Mouse (Mus musculus) hindbrain, embryonic 13.5 days (tissue): Measurements from ENCODE around the gene Rars2. TPM values are rescaled to one million over a fixed set of nuclear protein-coding genes. Genes with fewer than 3 reads are reported as not detected.

Experiments
- ATAC-seq: fragments of 200-750 bp; cut with Nextera tagmentation; 2 replicates; pipeline ENCODE4 v1.8.0; 2017; ENCODE audit warnings: moderate TSS enrichment; ENCODE audit not compliant: low FRiP score
- H3K27ac ChIP-seq: fragments of 300-500 bp; sonication (generic); 2 replicates; pipeline ENCODE4 v1.5.1; 2015; ENCODE audit warnings: inconsistent platforms, mild to moderate bottlenecking, moderate library complexity
- H3K27me3 ChIP-seq: fragments of 300-500 bp; sonication (generic); 2 replicates; pipeline ENCODE4 v1.6.1; 2015; ENCODE audit warnings: mild to moderate bottlenecking, inconsistent platforms
- H3K36me3 ChIP-seq: fragments of 300-500 bp; sonication (generic); 2 replicates; pipeline ENCODE4 v1.6.1; 2015; ENCODE audit warnings: mild to moderate bottlenecking, inconsistent platforms
- H3K4me1 ChIP-seq: fragments of 300-500 bp; sonication (generic); replicated peaks from 2 replicates; pipeline ENCODE4 v1.6.1; 2015; ENCODE audit warnings: inconsistent platforms
- H3K4me2 ChIP-seq: fragments of 300-500 bp; sonication (generic); 2 replicates; pipeline ENCODE4 v1.6.1; 2015; ENCODE audit warnings: inconsistent platforms, mild to moderate bottlenecking, moderate library complexity
- H3K4me3 ChIP-seq: fragments of 300-500 bp; sonication (generic); 2 replicates; pipeline ENCODE4 v1.5.1; 2015; ENCODE audit warnings: mild to moderate bottlenecking, inconsistent platforms
- H3K9ac ChIP-seq: fragments of 300-500 bp; sonication (generic); 2 replicates; pipeline ENCODE4 v1.6.1; 2015; ENCODE audit warnings: mild to moderate bottlenecking, inconsistent platforms
- H3K9me3 ChIP-seq: fragments of 300-500 bp; sonication (generic); 2 replicates; pipeline ENCODE4 v1.6.1; 2016; ENCODE audit warnings: inconsistent platforms
- WGBS: fragments of 180-500 bp; shearing (Covaris S2); methylation state at CpG from one replicate; pipeline ENCODE4 v1.1.7; 2015; 5-methylcytosine and 5-hydroxymethylcytosine counted together
- polyA plus RNA-seq: library from polyadenylated mRNA; unstranded; fragments of >200 nt; fragmentation: Nextera tagmentation; extraction: Ambion mirVana; gene quantifications from 2 replicates; pipeline ENCODE4 v1.2.1, GENCODE M21; 2015

Rars2 gene
- polyA plus RNA-seq, 1 experiment from 2014 or later: 60.0 TPM

DNA sequence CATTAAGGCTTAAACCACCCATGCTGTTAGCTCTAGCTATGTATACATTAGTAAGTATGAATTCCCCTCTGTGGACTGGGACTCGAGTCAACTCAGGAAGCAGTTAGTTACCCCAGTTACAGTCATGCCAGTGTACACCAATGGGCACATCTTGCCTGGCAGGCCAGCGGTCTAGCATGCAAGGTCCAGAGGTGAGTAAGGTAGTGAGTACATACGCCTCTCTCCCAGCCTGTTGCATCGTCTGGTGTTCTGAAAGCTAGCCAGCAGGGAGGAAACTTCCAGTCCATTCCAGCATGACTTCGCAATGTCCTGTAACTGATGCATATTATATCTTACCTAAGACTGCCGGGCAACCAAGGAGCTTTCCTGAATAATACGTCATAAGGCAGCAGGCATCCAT is 38.4 kb downstream of the Rars2 start:
- 93% methylated on average over 7 of the region's 7 CpGs for WGBS
- ATAC-seq: no peak
- Histone ChIP-seq H3K9ac (no peak overlapping the region), H3K4me3 (no peak overlapping the region), H3K36me3 (peaks cover 60% of the 10 kb centered on the region), H3K4me2 (no peak overlapping the region), H3K27ac (no peak overlapping the region), H3K27me3 (no peaks in the 10 kb centered on the region), H3K4me1 (no peaks in the 10 kb centered on the region), H3K9me3 (no peaks in the 10 kb centered on the region)

DNA sequence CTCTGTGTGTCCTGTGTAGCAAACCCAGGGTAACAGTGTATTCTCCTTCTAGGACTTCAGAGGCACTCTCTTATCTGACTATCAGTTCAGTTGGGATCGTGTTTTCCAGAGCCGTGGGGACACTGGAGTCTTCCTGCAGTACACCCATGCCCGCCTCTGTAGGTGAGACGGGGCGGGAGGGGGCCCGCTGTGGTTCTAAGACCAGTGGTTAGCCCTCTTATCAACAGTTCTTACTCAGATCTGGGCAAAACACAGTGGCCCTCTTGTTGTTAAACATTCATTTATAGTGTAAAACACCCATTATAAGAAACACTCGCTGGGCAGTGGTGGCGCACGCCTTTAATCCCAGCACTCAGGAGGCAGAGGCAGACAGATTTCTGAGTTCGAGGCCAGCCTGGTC is 41.3 kb downstream of the Rars2 start:
- no peak overlapping the region for H3K4me3 ChIP-seq
- 96% methylated on average over 10 of the region's 10 CpGs for WGBS
- H3K36me3 ChIP-seq: peaks cover 75% of the 10 kb centered on the region
- no peaks in the 10 kb centered on the region for H3K9me3 ChIP-seq
- no peak overlapping the region for H3K4me2 ChIP-seq
- no peaks in the 10 kb centered on the region for H3K4me1 ChIP-seq
- no peak overlapping the region for H3K9ac ChIP-seq
- H3K27me3 ChIP-seq: no peaks in the 10 kb centered on the region
- H3K27ac ChIP-seq: no peak overlapping the region
- no peak for ATAC-seq

- Histone ChIP-seq H3K36me3 (peaks cover 82% of the 10 kb centered on the region), H3K9ac (no peak overlapping the region)
- no peak for ATAC-seq
Observed at GRCm38 (mm10) chr4:34659012-34659411, 44.3 kb downstream of the Rars2 start.

DNA sequence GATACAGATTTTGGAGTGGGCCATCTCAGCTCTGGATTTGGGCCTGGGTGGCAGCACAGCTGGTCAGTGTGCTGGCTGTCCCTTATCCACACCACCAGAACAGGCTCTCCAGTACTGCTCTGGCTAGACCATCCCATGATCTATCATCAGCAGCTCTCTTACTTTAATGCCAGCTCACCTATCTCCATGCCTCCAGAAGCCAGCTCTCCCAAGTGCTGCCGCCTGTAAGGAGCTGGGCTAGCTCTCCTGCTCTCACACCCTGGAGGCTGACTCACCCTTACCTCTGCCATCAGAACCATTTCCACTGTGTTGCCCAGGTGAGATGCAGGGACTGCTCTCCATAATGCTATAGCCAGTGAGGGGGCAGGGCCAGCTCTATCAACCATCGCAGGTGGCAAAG is 46.8 kb downstream of the Rars2 start:
- H3K9me3 ChIP-seq: no peaks in the 10 kb centered on the region
- peaks cover 81% of the 10 kb centered on the region for H3K36me3 ChIP-seq
- H3K27ac ChIP-seq: no peak overlapping the region
- H3K4me3 ChIP-seq: no peak overlapping the region
- ATAC-seq: peak; percentile 5; the same call in 1 of the 2 replicates
- no peaks in the 10 kb centered on the region for H3K4me1 ChIP-seq
- no peak overlapping the region for H3K9ac ChIP-seq
- WGBS: 100% methylated on average over 2 of the region's 2 CpGs
- H3K4me2 ChIP-seq: no peak overlapping the region
- no peaks in the 10 kb centered on the region for H3K27me3 ChIP-seq

More at GRCm38 (mm10) chr4:34659012-34659411, 44.3 kb downstream of the Rars2 start:
- 94% methylated on average over 2 of the region's 2 CpGs for WGBS
- no peak overlapping the region for H3K27ac ChIP-seq
- no peak overlapping the region for H3K4me3 ChIP-seq
- no peaks in the 10 kb centered on the region for H3K9me3 ChIP-seq
- no peak overlapping the region for H3K4me2 ChIP-seq
- no peaks in the 10 kb centered on the region for H3K4me1 ChIP-seq
- H3K27me3 ChIP-seq: no peaks in the 10 kb centered on the region

DNA sequence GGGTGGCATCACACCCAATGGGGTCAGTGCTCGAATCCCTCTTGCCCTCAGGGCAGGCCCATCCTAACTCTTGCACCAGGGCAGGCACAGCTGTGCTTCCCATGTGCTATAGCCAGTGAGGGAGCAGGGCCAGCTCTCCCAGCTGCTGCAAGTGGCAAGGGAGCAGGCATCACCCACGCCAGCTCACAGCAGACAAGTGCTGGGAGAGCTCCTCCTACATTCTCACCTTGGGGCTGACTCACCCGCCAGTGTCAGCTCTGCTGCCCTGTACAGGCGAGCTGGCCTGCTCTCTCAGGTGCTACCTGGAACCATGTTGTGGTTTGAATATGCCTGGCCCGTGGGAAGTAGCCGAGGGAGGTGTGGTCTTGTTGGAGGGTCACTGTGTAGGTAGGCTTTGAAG is 47.2 kb downstream of the Rars2 start:
- no peak overlapping the region for H3K27ac ChIP-seq
- peaks cover 80% of the 10 kb centered on the region for H3K36me3 ChIP-seq
- WGBS: 93% methylated on average over 6 of the region's 6 CpGs
- H3K4me2 ChIP-seq: no peak overlapping the region
- no peak overlapping the region for H3K4me3 ChIP-seq
- peak; percentile 52; the same call in 1 of the 2 replicates for ATAC-seq
- no peaks in the 10 kb centered on the region for H3K27me3 ChIP-seq
- H3K9ac ChIP-seq: no peak overlapping the region
- H3K4me1 ChIP-seq: no peaks in the 10 kb centered on the region
- H3K9me3 ChIP-seq: no peaks in the 10 kb centered on the region

DNA sequence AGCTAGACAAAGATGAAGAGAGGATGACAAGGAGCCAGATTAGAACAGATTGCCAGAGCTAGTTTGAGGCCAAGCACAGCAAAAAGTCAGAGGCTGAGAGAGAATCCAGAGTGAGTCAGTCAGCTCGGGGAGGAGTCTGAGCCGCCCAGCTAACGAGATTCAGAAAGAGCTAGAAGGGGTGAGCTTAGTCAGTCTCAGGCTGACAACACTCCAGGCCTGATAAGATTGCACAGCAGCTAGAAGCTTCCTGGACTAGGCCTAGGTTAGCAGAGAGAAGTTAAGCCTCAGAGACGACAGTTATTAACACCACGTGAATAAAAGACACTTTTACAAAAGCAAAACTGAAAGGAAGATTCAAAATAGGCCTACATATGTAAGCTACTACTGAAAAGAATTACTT is 53.2 kb downstream of the Rars2 start:
- Histone ChIP-seq H3K9me3 (no peaks in the 10 kb centered on the region), H3K27ac (no peak overlapping the region), H3K36me3 (peaks cover 58% of the 10 kb centered on the region), H3K4me1 (no peaks in the 10 kb centered on the region), H3K27me3 (no peaks in the 10 kb centered on the region), H3K4me3 (no peak overlapping the region), H3K9ac (no peak overlapping the region), H3K4me2 (no peak overlapping the region)
- ATAC-seq: no peak
- WGBS: 96% methylated on average over 5 of the region's 5 CpGs

GRCm38 (mm10) chr4:34673721-34674120 is 59.0 kb downstream of the Rars2 start:
- Histone ChIP-seq H3K36me3 (peaks cover 39% of the 10 kb centered on the region), H3K4me1 (0 out of 2 replicates have a peak, but pooled peaks cover 3% of the 10 kb centered on the region), H3K9ac (no peak overlapping the region), H3K4me3 (no peak overlapping the region), H3K4me2 (no peak overlapping the region), H3K27ac (no peak overlapping the region), H3K9me3 (no peaks in the 10 kb centered on the region), H3K27me3 (no peaks in the 10 kb centered on the region)
- ATAC-seq: no peak
- WGBS: 96% methylated on average over 5 of the region's 5 CpGs

GRCm38 (mm10) chr4:34680530-34680929 is 65.8 kb downstream of the Rars2 start:
- Histone ChIP-seq H3K27ac (no peak overlapping the region), H3K4me3 (no peak overlapping the region), H3K9me3 (no peaks in the 10 kb centered on the region), H3K9ac (no peak overlapping the region), H3K27me3 (no peaks in the 10 kb centered on the region), H3K4me2 (no peak overlapping the region), H3K36me3 (peaks cover 40% of the 10 kb centered on the region), H3K4me1 (0 out of 2 replicates have a peak, but pooled peaks cover 3% of the 10 kb centered on the region)
- ATAC-seq: no peak
- 89% methylated on average over 5 of the region's 5 CpGs for WGBS

- Histone ChIP-seq H3K4me1 (peaks cover 10% of the 10 kb centered on the region), H3K36me3 (peaks cover 10% of the 10 kb centered on the region), H3K4me3 (peak within 1 kb of the TSS; percentile 84), H3K9me3 (no peaks in the 10 kb centered on the region), H3K9ac (peak within 1 kb of the TSS; percentile 95), H3K4me2 (peak within 1 kb of the TSS; percentile 59), H3K27ac (peak within 1 kb of the TSS; percentile 96), H3K27me3 (no peaks in the 10 kb centered on the region)
- WGBS: under 1% methylated on average over 65 of the region's 65 CpGs
- ATAC-seq: peak; percentile 98
Observed at GRCm38 (mm10) chr4:34686874-34687567, 72.3 kb downstream of the Rars2 start, which contains the start of gene Slc35a1. TSS of gene Slc35a1 (minus strand) at chr4:34687438.

DNA sequence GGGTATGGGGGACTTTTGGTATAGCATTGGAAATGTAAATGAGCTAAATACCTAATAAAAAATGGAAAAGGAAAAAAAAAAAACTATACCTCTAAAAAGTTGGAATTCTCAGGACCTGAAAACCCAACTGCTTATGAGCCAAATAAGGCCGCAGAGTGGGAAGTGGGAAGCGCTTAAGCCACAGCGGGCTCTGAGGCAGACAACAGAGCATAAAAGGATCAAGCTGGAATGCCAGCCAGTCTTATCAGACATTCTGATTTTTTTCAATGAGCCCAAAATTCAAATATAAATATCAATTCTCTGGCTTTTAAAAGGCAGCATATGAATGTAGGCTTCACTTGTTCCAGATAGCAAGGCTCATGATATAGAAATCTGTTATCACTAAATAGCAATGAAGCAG is 73.3 kb downstream of the Rars2 start:
- peak overlapping the region; percentile 59 for H3K4me2 ChIP-seq
- H3K9me3 ChIP-seq: no peaks in the 10 kb centered on the region
- H3K36me3 ChIP-seq: peaks cover under 1% of the 10 kb centered on the region; the same call in 1 of the 2 replicates
- 84% methylated on average over 3 of the region's 3 CpGs for WGBS
- peaks cover 10% of the 10 kb centered on the region for H3K4me1 ChIP-seq
- H3K27me3 ChIP-seq: no peaks in the 10 kb centered on the region
- H3K27ac ChIP-seq: peak overlapping the region; percentile 61; the same call in 1 of the 2 replicates
- H3K9ac ChIP-seq: peak overlapping the region; percentile 20; the same call in 1 of the 2 replicates
- no peak for ATAC-seq
- H3K4me3 ChIP-seq: no peak overlapping the region

DNA sequence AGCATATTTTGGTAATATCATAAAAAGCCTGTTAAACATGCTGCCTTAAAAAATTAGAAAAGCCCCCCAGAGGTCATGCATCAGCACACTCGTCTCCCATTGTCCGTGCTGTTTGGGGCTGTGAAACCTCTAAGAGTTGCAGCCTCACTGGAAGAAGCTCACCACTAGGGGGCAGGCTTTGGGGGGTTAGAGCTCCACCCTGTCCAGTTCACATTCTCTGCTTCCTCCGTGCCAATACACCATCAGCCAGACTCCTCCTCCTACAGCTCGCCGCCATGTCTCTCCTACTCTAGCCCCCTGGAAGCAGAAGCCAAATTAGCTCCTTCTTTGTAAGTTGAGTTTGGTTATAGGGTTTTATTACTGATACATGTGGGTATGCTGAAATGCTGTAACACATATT is 86.8 kb downstream of the Rars2 start:
- Histone ChIP-seq H3K4me1 (no peaks in the 10 kb centered on the region), H3K4me3 (no peak overlapping the region), H3K9me3 (no peaks in the 10 kb centered on the region), H3K27me3 (no peaks in the 10 kb centered on the region), H3K4me2 (no peak overlapping the region), H3K27ac (no peak overlapping the region), H3K36me3 (no peaks in the 10 kb centered on the region), H3K9ac (no peak overlapping the region)
- 46% methylated on average over 5 of the region's 5 CpGs for WGBS
- no peak for ATAC-seq

DNA sequence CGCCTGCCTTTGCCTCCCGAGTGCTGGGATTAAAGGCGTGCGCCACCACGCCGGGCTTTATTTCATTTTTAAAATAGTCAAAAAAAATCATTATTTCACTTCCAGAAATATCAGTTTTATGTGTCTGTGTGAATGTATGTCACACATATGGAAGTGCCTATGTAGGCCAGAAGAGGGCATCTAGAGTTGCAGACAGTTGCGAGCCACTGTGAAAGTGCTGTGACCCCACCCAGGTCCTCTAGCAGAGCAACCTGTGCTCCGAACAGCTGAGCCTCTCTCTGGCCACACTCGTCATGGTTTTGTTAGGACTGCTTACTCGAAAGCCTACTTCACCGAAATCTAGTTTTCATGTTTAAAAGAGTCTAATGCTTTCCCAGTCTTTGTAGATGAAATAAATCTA is 87.5 kb downstream of the Rars2 start:
- Histone ChIP-seq H3K4me2 (no peak overlapping the region), H3K4me1 (no peaks in the 10 kb centered on the region), H3K27ac (no peak overlapping the region), H3K9me3 (no peaks in the 10 kb centered on the region), H3K9ac (no peak overlapping the region), H3K36me3 (no peaks in the 10 kb centered on the region), H3K27me3 (no peaks in the 10 kb centered on the region), H3K4me3 (no peak overlapping the region)
- no peak for ATAC-seq
- 96% methylated on average over 11 of the region's 11 CpGs for WGBS

- H3K27ac ChIP-seq: no peak overlapping the region
- H3K4me1 ChIP-seq: no peaks in the 10 kb centered on the region
- WGBS: 72% methylated on average over 4 of the region's 4 CpGs
- H3K9ac ChIP-seq: no peak overlapping the region
- ATAC-seq: no peak
- H3K9me3 ChIP-seq: no peaks in the 10 kb centered on the region
- H3K4me3 ChIP-seq: no peak overlapping the region
- no peaks in the 10 kb centered on the region for H3K36me3 ChIP-seq
- no peak overlapping the region for H3K4me2 ChIP-seq
- no peaks in the 10 kb centered on the region for H3K27me3 ChIP-seq
Observed at GRCm38 (mm10) chr4:34703029-34703428, 88.3 kb downstream of the Rars2 start.
